Mouse (Mus musculus) adrenal gland, postnatal 36 days (tissue): Measurements from ENCODE around the gene Ppdpf. TPM values are rescaled to one million over a fixed set of nuclear protein-coding genes. Genes with fewer than 3 reads are reported as not detected.
"Not testable (repeated sequence)": the region's sequence is repeated elsewhere in the genome, so short reads cannot be mapped to it uniquely, and the experiment has no call there.

Experiments used
- DNase-seq, 2 experiments: peaks; one replicate each; pipeline ENCODE4 v3.0.0; 2021; ENCODE audit warnings: mixed read lengths in 1 of 2
- total RNA-seq, 2 experiments: library from RNA; stranded (reverse); gene quantifications; 2 replicates each; pipeline ENCODE4 v1.2.3; 2021

Gene Ppdpf
- total RNA-seq, 2 experiments from 2014 or later, result 76.6 to 81.8 TPM

- peak in 1 of 2 experiments; percentile 51 for DNase-seq
These were observed 28.6 kb upstream of the Ppdpf start for GRCm38 (mm10) chr2:181158471-181158870.

- no peak for DNase-seq
These were observed 27.9 kb upstream of the Ppdpf start for GRCm38 (mm10) chr2:181159091-181159514.

- no peak for DNase-seq
These were observed 27.3 kb upstream of the Ppdpf start for GRCm38 (mm10) chr2:181159771-181160170.

- no peak for DNase-seq
These were observed 26.2 kb upstream of the Ppdpf start for GRCm38 (mm10) chr2:181160821-181161220.

GRCm38 (mm10) chr2:181166469-181166868, 20.6 kb upstream of the Ppdpf start:
- DNase-seq, result no peak

- no peak for DNase-seq
These were observed 12.4 kb upstream of the Ppdpf start for GRCm38 (mm10) chr2:181174646-181175045.

DNA sequence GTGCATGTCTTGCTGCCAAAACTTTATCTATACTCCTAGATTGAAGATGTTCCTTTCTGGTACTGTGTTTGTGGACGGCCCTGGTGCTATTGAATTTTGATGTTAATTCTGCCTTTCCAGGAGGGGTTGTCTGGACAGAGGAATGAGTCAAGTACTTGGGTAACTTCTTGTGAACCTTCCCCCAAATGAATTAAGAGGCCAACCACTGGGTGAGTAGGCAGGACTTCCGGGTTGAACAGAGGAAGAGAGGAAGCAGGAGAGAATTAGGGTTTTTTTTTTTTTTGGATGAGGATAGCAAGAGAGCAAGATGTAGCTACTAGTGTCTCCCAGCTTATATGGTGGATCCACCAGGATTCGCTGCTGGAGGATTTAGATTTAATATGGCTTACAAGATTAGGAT, 9.0 kb upstream of the Ppdpf start:
- DNase-seq, result no peak

- no peak for DNase-seq
These were observed 8.6 kb upstream of the Ppdpf start for GRCm38 (mm10) chr2:181178471-181178870.

GRCm38 (mm10) chr2:181180898-181181297, 6.1 kb upstream of the Ppdpf start:
- DNase-seq, result no peak

DNA sequence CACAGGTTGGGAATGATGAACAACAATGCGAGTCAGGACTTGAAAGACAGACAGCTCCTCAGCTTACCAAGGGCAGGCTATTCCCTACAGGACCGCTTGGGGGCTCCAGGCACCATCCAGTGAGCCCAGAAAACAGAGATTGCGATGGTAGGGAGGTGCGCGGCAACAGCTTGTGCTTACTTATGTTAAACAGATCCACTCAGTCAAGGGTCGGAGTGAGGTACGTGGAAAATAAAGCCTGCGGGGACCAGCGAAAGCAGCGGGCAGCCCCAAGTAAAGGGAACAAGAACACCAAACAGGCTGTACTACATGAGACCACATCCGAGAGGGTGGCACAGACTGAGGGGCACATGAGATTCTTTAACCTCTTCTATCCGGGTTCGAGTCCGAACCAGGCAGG, 412 bp upstream of the Ppdpf start:
- DNase-seq, result peak; percentile 89 to 90

- DNase-seq, result peak in 1 of 2 experiments; percentile 14
These were observed 1.6 kb downstream of the Ppdpf start for GRCm38 (mm10) chr2:181188681-181189080.

DNA sequence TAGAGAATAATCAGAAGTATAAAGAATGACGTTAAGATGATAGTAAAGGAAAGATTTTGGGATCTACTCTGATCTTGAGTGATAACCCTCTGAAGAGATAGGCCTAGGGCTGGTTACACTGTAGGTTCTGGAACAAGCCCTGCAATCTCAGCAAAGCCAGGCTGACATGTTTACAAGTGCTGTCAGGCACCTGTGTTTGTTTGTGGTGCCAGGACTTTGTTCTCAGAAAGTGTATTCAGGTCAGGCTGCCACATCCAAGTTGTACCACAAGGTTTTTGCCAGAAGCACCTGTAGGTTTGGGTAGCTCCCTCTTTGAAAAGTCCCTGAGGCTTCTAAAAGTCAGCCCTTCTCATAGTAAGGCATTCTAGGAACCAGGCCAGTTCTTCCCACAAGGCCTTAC, 2.3 kb downstream of the Ppdpf start:
- no peak for DNase-seq

DNA sequence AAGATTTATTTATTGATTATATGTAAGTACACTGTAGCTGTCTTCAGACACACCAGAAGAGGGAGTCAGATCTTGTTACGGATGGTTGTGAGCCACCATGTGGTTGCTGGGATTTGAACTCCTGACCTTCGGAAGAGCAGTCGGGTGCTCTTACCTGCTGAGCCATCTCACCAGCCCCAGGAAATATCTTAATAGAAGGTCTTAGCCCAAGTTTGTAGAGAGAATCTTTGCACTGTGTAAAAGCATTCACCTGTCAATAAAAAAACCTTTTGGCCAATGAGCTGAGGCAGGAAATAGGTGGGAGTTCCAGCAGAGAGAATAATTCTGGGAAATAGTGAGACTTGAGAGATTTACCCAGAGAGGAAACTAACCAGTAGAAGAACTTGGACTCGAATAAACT, 4.3 kb downstream of the Ppdpf start:
- DNase-seq, result not testable (repeated sequence)

DNA sequence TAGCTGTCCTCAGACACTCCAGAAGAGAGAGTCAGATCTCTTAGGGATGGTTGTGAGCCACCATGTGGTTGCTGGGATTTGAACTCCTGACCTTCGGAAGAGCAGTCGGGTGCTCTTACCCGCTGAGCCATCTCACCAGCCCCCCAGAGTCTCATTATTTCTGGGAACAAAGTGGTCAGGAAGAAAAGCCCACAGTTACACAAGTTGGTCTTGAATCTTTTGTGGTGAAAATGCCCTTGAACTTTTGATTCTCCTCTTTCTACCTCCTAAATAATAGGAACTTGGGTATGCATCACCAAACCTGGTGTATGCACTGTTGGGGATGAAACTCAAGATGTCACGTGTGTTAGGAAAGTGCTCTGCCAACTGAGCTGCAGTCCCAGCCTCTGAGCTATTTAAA, 4.9 kb downstream of the Ppdpf start:
- no peak for DNase-seq

DNA sequence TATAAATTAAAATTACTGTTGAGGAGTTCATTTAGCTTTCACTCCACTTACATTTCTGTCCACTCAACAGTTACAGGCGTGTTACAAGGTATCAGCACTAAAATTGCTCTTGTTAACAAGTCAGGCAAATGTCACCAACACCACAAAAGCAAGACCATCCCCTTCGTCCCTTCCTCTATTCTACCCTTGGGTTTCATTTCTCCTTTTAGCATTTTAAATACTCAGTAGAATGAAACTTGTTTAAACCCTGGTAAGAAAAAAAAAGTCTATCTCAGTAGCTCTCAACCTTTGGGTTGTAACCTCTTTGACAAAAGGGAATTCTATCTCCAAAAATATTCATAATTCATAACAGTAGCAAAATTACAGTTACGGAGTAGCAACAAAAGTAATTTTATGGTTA, 6.0 kb downstream of the Ppdpf start:
- no peak for DNase-seq

GRCm38 (mm10) chr2:181196628-181197300, 9.7 kb downstream of the Ppdpf start:
- no peak for DNase-seq

- no peak for DNase-seq
These were observed 14.6 kb downstream of the Ppdpf start for GRCm38 (mm10) chr2:181201606-181202005.

- no peak for DNase-seq
These were observed 15.4 kb downstream of the Ppdpf start, which contains the start of gene Ptk6 for GRCm38 (mm10) chr2:181202422-181202821. Gene Ptk6, minus strand, starts transcription at chr2:181202789.

DNA sequence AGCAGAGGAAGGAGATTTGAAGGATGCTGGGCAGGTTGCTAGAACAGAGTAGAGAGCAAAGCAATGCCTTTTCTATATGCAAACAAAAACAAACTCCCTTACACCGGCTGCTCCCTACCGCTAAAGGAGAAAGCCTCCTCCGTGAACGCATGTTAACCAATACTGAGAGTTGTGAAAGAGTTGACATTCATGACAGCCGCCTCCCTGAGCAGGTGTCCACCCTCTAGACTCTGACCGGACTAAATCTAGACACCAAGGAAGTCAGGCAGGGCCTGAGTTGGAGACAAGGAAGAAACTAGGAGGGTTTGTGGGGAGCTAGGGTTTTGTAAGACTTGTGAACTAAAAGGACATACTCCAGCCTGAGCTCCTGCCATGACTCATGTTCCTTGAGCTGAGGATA, 15.8 kb downstream of the Ppdpf start:
- no peak for DNase-seq

DNA sequence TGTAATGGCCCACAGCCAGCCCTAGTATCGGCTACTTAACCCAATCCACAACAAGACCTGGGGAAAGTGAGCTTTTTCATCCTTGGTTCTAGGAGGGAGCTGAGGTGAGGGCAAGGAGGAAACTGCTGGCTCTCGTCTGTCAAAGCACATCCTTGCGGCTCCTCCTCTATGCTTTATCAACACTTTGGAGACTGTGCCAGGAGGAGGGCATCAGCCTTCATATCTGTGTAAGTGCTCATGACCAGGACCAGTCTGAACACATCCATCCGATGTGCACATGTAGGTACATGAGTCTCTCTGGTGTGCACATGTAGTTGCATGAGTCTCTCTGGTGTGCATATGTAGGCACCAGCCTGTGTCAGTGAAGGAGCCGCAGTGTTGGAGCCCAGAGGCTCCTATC, 18.6 kb downstream of the Ppdpf start:
- no peak for DNase-seq

- DNase-seq, result no peak
These were observed 19.1 kb downstream of the Ppdpf start for GRCm38 (mm10) chr2:181206118-181206517.

- DNase-seq, result peak in 1 of 2 experiments; percentile 31
These were observed 25.5 kb downstream of the Ppdpf start for GRCm38 (mm10) chr2:181212389-181213020.

- peak; percentile 56 to 66 for DNase-seq
These were observed 26.0 kb downstream of the Ppdpf start, which contains the start of gene Srms for GRCm38 (mm10) chr2:181213021-181213445. Gene Srms, minus strand, starts transcription at chr2:181213185.

GRCm38 (mm10) chr2:181216037-181216436, 29.0 kb downstream of the Ppdpf start:
- no peak for DNase-seq
